In genomic region chr10:52298568-52298967, GRCm38 (mm10) we compare ENCODE assay signal across 16 mouse cellular contexts. TPM values are rescaled to one million over a fixed set of nuclear protein-coding genes. Genes with fewer than 3 reads are reported as not detected.
"Had no signal": no experiment of that assay in that cellular context is flagged by ENCODE, and none has a peak within 500 bp of the region (broad histone marks: within the 10 kb centered on the region; RNA-seq: fewer than 3 reads in every experiment).

No protein-coding gene starts in this region.

RNA-seq across cellular contexts. Expression of gene Gm26741, which starts 60.0 kb away (rescaled TPM):
- polyA plus RNA-seq: liver, postnatal 0 days; lung, adult 2 months; lung, embryonic 15.5 days; lung, postnatal 0 days; macrophage; midbrain, embryonic 12.5 days; midbrain, embryonic 14.5 days; midbrain, postnatal 0 days; neural tube, embryonic 12.5 days; neural tube, embryonic 14.5 days; spleen, adult 2 months; stomach, embryonic 15.5 days; stomach, postnatal 0 days; testis, adult 2 months; thymus, adult 2 months; urinary bladder, adult 2 months had no signal
